Mouse (Mus musculus) T-cell, adult 66 days (primary cell): ENCODE results near the gene Rad51c. TPM values are rescaled to one million over a fixed set of nuclear protein-coding genes. Genes with fewer than 3 reads are reported as not detected.

ENCODE experiments used
- total RNA-seq, 2 experiments: library from RNA; stranded (reverse); gene quantifications; 3 replicates in 1 of 2; 4 replicates in 1 of 2; pipeline ENCODE4 v1.2.4; 2023

The Rad51c gene
- total RNA-seq, result 1 to 10 TPM; 2.6 to 2.9 TPM

GRCm38 (mm10) chr11:87404876-87405275 is at the start of gene Rad51c, which contains the start of gene Tex14:
Rad51c (minus strand) TSS chr11:87404954.
Tex14 (plus strand) TSS chr11:87405065.

GRCm38 (mm10) chr11:87358331-87359261 is 46.2 kb downstream of the Rad51c start, which contains the start of gene Ppm1e:
Ppm1e (minus strand) TSS chr11:87359023.

Other genes starting within 250 kb of the Rad51c start
- under 1 TPM; 0.77 to 0.90 TPM for gene Ppm1e, start 45.9 kb downstream of the Rad51c start, total RNA-seq
- gene Tex14, start 111 bp upstream of the Rad51c start, total RNA-seq, result 1 to 10 TPM; 2.0 to 2.5 TPM
- gene Gm11492, start 161.7 kb upstream of the Rad51c start, total RNA-seq, result not detected
- 1 to 10 TPM; 1.5 to 4.0 TPM for gene Sept4, start 163.9 kb upstream of the Rad51c start, total RNA-seq
- 10 to 100 TPM; 24.7 to 26.3 TPM for gene Mtmr4, start 187.2 kb upstream of the Rad51c start, total RNA-seq
- gene Hsf5, start 212.2 kb upstream of the Rad51c start, total RNA-seq, result under 1 TPM in 1 of 2 experiments, not detected in 1; 0.12 TPM